Comparison of ENCODE assay signal across 9 mouse cellular contexts in genomic region chr10:20944339-20945008, GRCm38 (mm10). TPM values are rescaled to one million over a fixed set of nuclear protein-coding genes. Genes with fewer than 3 reads are reported as not detected.
DNase-seq lines count a peak whose midpoint lies in the region; ATAC-seq and TF ChIP-seq lines count a peak whose summit lies in the region.
"Had no signal": no experiment of that assay in that cellular context is flagged by ENCODE, and none has a peak within 500 bp of the region (broad histone marks: within the 10 kb centered on the region; RNA-seq: fewer than 3 reads in every experiment).

No protein-coding gene starts in this region.

- intact Hi-C loops in heart, postnatal 14 days (cut with DNase I) = loop anchor here (5.0 kb wide), 2 partner anchors 537 to 652 kb away; no protein-coding TSS in a partner anchor

- H3K79me2 ChIP-seq in CH12.LX (replicated peaks; ENCODE audit: control insufficient read depth, extremely low read depth, insufficient read depth, poor library complexity, severe bottlenecking) = no peaks in the 10 kb centered on the region

- no peak overlapping the region for H3K9ac ChIP-seq in CH12.LX (ENCODE audit: insufficient read depth, low read depth)
- H3K9ac ChIP-seq in hindbrain, embryonic 15.5 days = no peak overlapping the region
- 0 out of 2 replicates have a peak overlapping the region, but pooled peaks have one; percentile 32 for H3K9ac ChIP-seq in midbrain, embryonic 13.5 days (replicated peaks)
- H3K9ac ChIP-seq: limb, embryonic 13.5 days had no signal

- no peaks in the 10 kb centered on the region for H3K36me3 ChIP-seq in CH12.LX (replicated peaks in 1 of 2; ENCODE audit: control insufficient read depth in 1 of 2, insufficient read depth in 1 of 2, low read length in 1 of 2)
- no peaks in the 10 kb centered on the region for H3K36me3 ChIP-seq in hindbrain, embryonic 15.5 days
- H3K36me3 ChIP-seq in midbrain, embryonic 13.5 days = no peaks in the 10 kb centered on the region
- H3K36me3 ChIP-seq in heart, embryonic 10.5 days = no peaks in the 10 kb centered on the region
- H3K36me3 ChIP-seq: limb, embryonic 13.5 days had no signal

- TF ChIP-seq RAD21 in CH12.LX (IDR thresholded peaks at IDR 0.05; ENCODE audit: low read depth, low read length) = no peak

- peaks cover 2% of the 10 kb centered on the region for H3K9me3 ChIP-seq in CH12.LX (replicated peaks; ENCODE audit: low read length)
- H3K9me3 ChIP-seq in hindbrain, embryonic 15.5 days = no peaks in the 10 kb centered on the region
- H3K9me3 ChIP-seq in midbrain, embryonic 13.5 days = no peaks in the 10 kb centered on the region
- H3K9me3 ChIP-seq in heart, embryonic 10.5 days = no peaks in the 10 kb centered on the region
- H3K9me3 ChIP-seq: limb, embryonic 13.5 days had no signal

- no peak for TF ChIP-seq CTCF in CH12.LX (conservative IDR thresholded peaks at IDR 0.05 in 1 of 2, IDR thresholded peaks at IDR 0.05 in 1 of 2; ENCODE audit: low read depth in 2 of 2, low read length in 2 of 2)

- no peaks in the 10 kb centered on the region for H3K27me3 ChIP-seq in CH12.LX (replicated peaks)
- H3K27me3 ChIP-seq in hindbrain, embryonic 15.5 days = no peaks in the 10 kb centered on the region
- H3K27me3 ChIP-seq in midbrain, embryonic 13.5 days = no peaks in the 10 kb centered on the region
- no peaks in the 10 kb centered on the region for H3K27me3 ChIP-seq in heart, embryonic 10.5 days (ENCODE audit: insufficient read depth, poor library complexity, severe bottlenecking)
- H3K27me3 ChIP-seq: limb, embryonic 13.5 days had no signal

- no peak overlapping the region for H3K4me3 ChIP-seq in CH12.LX (replicated peaks in 1 of 3; ENCODE audit: low read depth in 2 of 3, low read length in 2 of 3, poor library complexity in 1 of 3)
- no peak overlapping the region for H3K4me3 ChIP-seq in hindbrain, embryonic 15.5 days
- 0 out of 2 replicates have a peak overlapping the region, but pooled peaks have one; percentile 1 for H3K4me3 ChIP-seq in midbrain, embryonic 13.5 days (replicated peaks)
- H3K4me3 ChIP-seq in heart, embryonic 10.5 days = no peak overlapping the region
- H3K4me3 ChIP-seq: limb, embryonic 13.5 days had no signal

- dilution Hi-C loops in CH12.LX (cut with MboI; ENCODE audit: extremely low pct_ligation_motif_present, extremely low pct_unique_long_range_greater_than_20kb, low sequenced_read_pairs) = no loop called here

- TF ChIP-seq POLR2A in CH12.LX (IDR thresholded peaks at IDR 0.05; ENCODE audit: low read depth, low read length) = no peak

- no peak for TF ChIP-seq EP300 in CH12.LX (IDR thresholded peaks at IDR 0.05; ENCODE audit: low read length)

- no peak overlapping the region for H3K4me2 ChIP-seq in CH12.LX (ENCODE audit: insufficient read depth, low read depth, poor library complexity, severe bottlenecking)
- peak overlapping the region; percentile 40 for H3K4me2 ChIP-seq in hindbrain, embryonic 15.5 days
- H3K4me2 ChIP-seq in midbrain, embryonic 13.5 days (replicated peaks) = peak overlapping the region; percentile 39
- H3K4me2 ChIP-seq: limb, embryonic 13.5 days had no signal

- peak; percentile 94 for ATAC-seq in hindbrain, embryonic 15.5 days (ENCODE audit: low FRiP score, low read depth)
- ATAC-seq in midbrain, embryonic 13.5 days = peak; percentile 95

- H3K27ac ChIP-seq in CH12.LX (ENCODE audit: insufficient read depth, low read depth) = no peak overlapping the region
- peak overlapping the region; percentile 84 for H3K27ac ChIP-seq in hindbrain, embryonic 15.5 days (replicated peaks)
- peak overlapping the region; percentile 89 for H3K27ac ChIP-seq in midbrain, embryonic 13.5 days
- H3K27ac ChIP-seq in heart, embryonic 10.5 days = no peak overlapping the region
- H3K27ac ChIP-seq: limb, embryonic 13.5 days had no signal

- peaks cover 0 to 3% of the 10 kb centered on the region in 2 experiments; a peak in 2 of 4 replicates for H3K4me1 ChIP-seq in CH12.LX (ENCODE audit: control insufficient read depth in 1 of 2, insufficient read depth in 2 of 2)
- H3K4me1 ChIP-seq in hindbrain, embryonic 15.5 days (replicated peaks) = peaks cover 11% of the 10 kb centered on the region; the same call in 1 of the 2 replicates
- H3K4me1 ChIP-seq in midbrain, embryonic 13.5 days (replicated peaks) = peaks cover 13% of the 10 kb centered on the region
- no peaks in the 10 kb centered on the region for H3K4me1 ChIP-seq in heart, embryonic 10.5 days
- H3K4me1 ChIP-seq: limb, embryonic 13.5 days had no signal

- peak; percentile 29 for DNase-seq in CH12.LX (ENCODE audit: extremely low read depth)
- DNase-seq in embryo, embryonic 11 days = peak; percentile 56
- no peak for DNase-seq in heart, embryonic 10.5 days (ENCODE audit: low spot score)
- no peak for DNase-seq in gastrocnemius, postnatal 4 days (ENCODE audit: low spot score in 2 of 2)
- no peak for DNase-seq in spleen, postnatal 36 days (ENCODE audit: low spot score in 2 of 2)
- DNase-seq in heart, postnatal 14 days = no peak

- in situ Hi-C loops in CH12.LX (cut with MboI; ENCODE audit: low pct_ligation_motif_present, low pct_unique_long_range_greater_than_20kb, low sequenced_read_pairs) = no loop called here

- WGBS in hindbrain, embryonic 15.5 days = 22% methylated on average over 5 of the region's 5 CpGs
- 41% methylated on average over 5 of the region's 5 CpGs for WGBS in midbrain, embryonic 13.5 days
- 61% methylated on average over 5 of the region's 5 CpGs for WGBS in heart, embryonic 10.5 days

TF ChIP-seq in CH12.LX, 34 proteins besides CTCF, POLR2A, EP300 and RAD21:
- TF ChIP-seq JUND (conservative IDR thresholded peaks at IDR 0.05; ENCODE audit: low read depth, low read length) (no peak), MEF2A (IDR thresholded peaks at IDR 0.05; ENCODE audit: borderline replicate concordance, low read depth, low read length) (no peak), NELFE (IDR thresholded peaks at IDR 0.05; ENCODE audit: low read depth, low read length) (no peak), MAX (IDR thresholded peaks at IDR 0.05; ENCODE audit: low read length) (no peak), JUN (IDR thresholded peaks at IDR 0.05; ENCODE audit: insufficient read depth, low read depth, low read length) (no peak), SIN3A (IDR thresholded peaks at IDR 0.05; ENCODE audit: low read length) (no peak), MAZ (IDR thresholded peaks at IDR 0.05; ENCODE audit: low read depth, low read length) (no peak)

RNA-seq across cellular contexts. Expression of gene Ahi1, which starts 7.9 kb away (rescaled TPM):
- total RNA-seq in CH12.LX (2012; rRNA removed) = 2.5 and 4.6 TPM in 2 replicates
- 3.9 and 4.2 TPM in 2 replicates for total RNA-seq in CH12.LX (2014; rRNA removed)
- polyA plus RNA-seq in CH12.LX (2012; ENCODE audit: insufficient read length, low read depth) = 2.7 and 2.8 TPM in 2 replicates
- polyA plus RNA-seq in hindbrain, embryonic 15.5 days (2015; fragmentation: Nextera tagmentation; extraction: Ambion mirVana) = 99.9 and 101 TPM in 2 replicates
- polyA plus RNA-seq in midbrain, embryonic 13.5 days (2015; fragmentation: Nextera tagmentation; extraction: Ambion mirVana) = 58.1 and 67.4 TPM in 2 replicates
- polyA plus RNA-seq in heart, embryonic 10.5 days (2016; fragmentation: Nextera tagmentation; extraction: Ambion mirVana) = 5.2 and 6.5 TPM in 2 replicates
- 1 to 10 TPM; 4.8 to 5.1 TPM for total RNA-seq in gastrocnemius, postnatal 4 days (2021)
- 1 to 10 TPM; 1.7 to 2.1 TPM for total RNA-seq in heart, postnatal 14 days (2021)

Comparison
In these comparisons a context has a peak if more than half of its experiments do, and no peak if none do; other contexts are left out.
1. DNase-seq: peak in CH12.LX (single experiment) and embryo, embryonic 11 days (single experiment); none in heart, embryonic 10.5 days (single experiment), gastrocnemius, postnatal 4 days (0 of 2), spleen, postnatal 36 days (0 of 2) and heart, postnatal 14 days (0 of 2).
2. H3K27ac ChIP-seq: peak in hindbrain, embryonic 15.5 days (single experiment) and midbrain, embryonic 13.5 days (single experiment); none in CH12.LX (single experiment) and heart, embryonic 10.5 days (single experiment).